8 mouse cellular contexts compared by ENCODE assay signal in the genomic region with DNA sequence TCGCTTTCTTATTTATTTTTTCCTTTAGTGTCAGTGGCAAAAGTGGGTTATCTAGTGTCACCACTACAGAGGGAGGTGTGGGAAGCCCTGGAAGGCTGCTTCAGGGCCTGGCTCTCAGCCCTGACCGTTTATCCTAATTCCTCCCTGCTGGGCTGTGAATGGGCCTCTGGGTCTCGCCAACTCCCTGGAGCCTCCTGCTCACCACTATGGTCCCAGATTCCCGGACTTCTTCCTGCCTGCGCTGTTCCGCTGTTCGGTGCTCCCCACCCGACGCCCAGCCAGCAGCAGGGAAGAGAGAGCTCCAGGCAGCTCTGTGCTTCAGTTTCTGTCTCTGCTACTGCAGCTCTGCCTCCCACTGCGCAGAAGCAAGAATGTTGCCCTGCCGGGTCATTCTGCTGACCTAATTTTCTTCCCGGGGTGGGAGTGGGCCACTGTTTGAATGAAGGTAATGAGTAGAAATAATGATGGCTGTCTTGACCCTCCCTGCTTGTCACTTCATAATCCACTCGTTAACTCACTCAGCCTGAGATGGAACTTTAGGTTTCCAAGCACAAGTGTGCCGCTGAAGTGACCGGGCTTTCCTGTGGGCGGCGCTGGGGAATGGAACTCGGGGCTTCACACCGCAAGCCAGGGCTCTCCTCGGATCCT. TPM values are rescaled to one million over a fixed set of nuclear protein-coding genes. Genes with fewer than 3 reads are reported as not detected.
DNase-seq lines count a peak whose midpoint lies in the region; ATAC-seq and TF ChIP-seq lines count a peak whose summit lies in the region.

No protein-coding gene starts in this region.

- H3K4me2 ChIP-seq in heart, embryonic 15.5 days, result peak overlapping the region; percentile 51
- H3K4me2 ChIP-seq in kidney, postnatal 0 days (ENCODE audit: low read length), result peak overlapping the region; percentile 45
- H3K4me2 ChIP-seq in midbrain, embryonic 11.5 days, result peak overlapping the region; percentile 24; the same call in 1 of the 2 replicates

- peaks cover 9% of the 10 kb centered on the region for H3K36me3 ChIP-seq in heart, embryonic 15.5 days
- H3K36me3 ChIP-seq in kidney, postnatal 0 days (ENCODE audit: insufficient read depth, low read length), result no peaks in the 10 kb centered on the region
- no peaks in the 10 kb centered on the region for H3K36me3 ChIP-seq in midbrain, embryonic 11.5 days (ENCODE audit: control insufficient read depth, insufficient read depth, low read length)

- WGBS in heart, embryonic 15.5 days, result 7% methylated on average over 20 of the region's 20 CpGs
- 19% methylated on average over 19 of the region's 20 CpGs for WGBS in kidney, postnatal 0 days
- 22% methylated on average over 20 of the region's 20 CpGs for WGBS in midbrain, embryonic 11.5 days

- intact Hi-C loops in gastrocnemius, adult 2 months (cut with DNase I), result loop anchor here (5.0 kb wide), 1 partner anchor 35 kb away; no protein-coding TSS in a partner anchor

- DNase-seq in gastrocnemius, adult 2 months, result peak; percentile 68
- DNase-seq in gastrocnemius, postnatal 10 days, result no peak
- DNase-seq in embryo, embryonic 9.5 days (ENCODE audit: extremely low spot score), result peak; percentile 53
- DNase-seq in kidney, postnatal 0 days (ENCODE audit: low spot score), result peak; percentile 65
- peak; percentile 86 for DNase-seq in midbrain, embryonic 11.5 days (ENCODE audit: low spot score, missing footprints)
- no peak for DNase-seq in thymus, postnatal 4 days
- no peak for DNase-seq in urinary bladder, adult 18-20 months (ENCODE audit: low spot score in 2 of 2)

- H3K27me3 ChIP-seq in heart, embryonic 15.5 days, result no peaks in the 10 kb centered on the region
- no peaks in the 10 kb centered on the region for H3K27me3 ChIP-seq in kidney, postnatal 0 days (ENCODE audit: insufficient read depth, low read length)
- H3K27me3 ChIP-seq in midbrain, embryonic 11.5 days (ENCODE audit: control insufficient read depth, insufficient read depth, low read length), result no peaks in the 10 kb centered on the region

- peak overlapping the region; percentile 57 for H3K4me3 ChIP-seq in gastrocnemius, adult 2 months
- peak overlapping the region; percentile 19 for H3K4me3 ChIP-seq in heart, embryonic 15.5 days
- H3K4me3 ChIP-seq in kidney, postnatal 0 days (replicated peaks; ENCODE audit: low read depth, low read length), result 0 out of 2 replicates have a peak overlapping the region, but pooled peaks have one; percentile 5
- H3K4me3 ChIP-seq in midbrain, embryonic 11.5 days (ENCODE audit: low read depth, low read length), result no peak overlapping the region

- H3K27ac ChIP-seq in gastrocnemius, adult 2 months, result peak overlapping the region; percentile 82
- H3K27ac ChIP-seq in heart, embryonic 15.5 days, result peak overlapping the region; percentile 98
- H3K27ac ChIP-seq in kidney, postnatal 0 days, result no peak overlapping the region; the same call in 1 of the 2 replicates
- no peak overlapping the region for H3K27ac ChIP-seq in midbrain, embryonic 11.5 days (ENCODE audit: low read depth, low read length)

- ATAC-seq in heart, embryonic 15.5 days (replicated peaks; ENCODE audit: insufficient number of reproducible peaks, insufficient read depth, low FRiP score, low read depth), result peak; percentile 56; the same call in 1 of the 2 replicates
- ATAC-seq in kidney, postnatal 0 days (replicated peaks; ENCODE audit: low FRiP score, low read depth), result no peak
- ATAC-seq in midbrain, embryonic 11.5 days (ENCODE audit: low FRiP score), result no peak

- H3K9ac ChIP-seq in heart, embryonic 15.5 days, result peak overlapping the region; percentile 51
- H3K9ac ChIP-seq in kidney, postnatal 0 days (ENCODE audit: low read depth, low read length), result peak overlapping the region; percentile 43
- H3K9ac ChIP-seq in midbrain, embryonic 11.5 days (ENCODE audit: low read length), result peak overlapping the region; percentile 41; the same call in 1 of the 2 replicates

- no peaks in the 10 kb centered on the region for H3K9me3 ChIP-seq in heart, embryonic 15.5 days (replicated peaks)
- H3K9me3 ChIP-seq in kidney, postnatal 0 days (replicated peaks; ENCODE audit: low read length), result no peaks in the 10 kb centered on the region
- H3K9me3 ChIP-seq in midbrain, embryonic 11.5 days (ENCODE audit: control insufficient read depth, low read length), result no peaks in the 10 kb centered on the region

- no peak; the same call in 1 of the 2 replicates for TF ChIP-seq CTCF in gastrocnemius, adult 2 months (IDR thresholded peaks at IDR 0.05)
- no peak for TF ChIP-seq CTCF in kidney, postnatal 0 days (IDR thresholded peaks at IDR 0.05; ENCODE audit: low read depth)

- peaks cover 68% of the 10 kb centered on the region for H3K4me1 ChIP-seq in heart, embryonic 15.5 days (replicated peaks)
- peaks cover 24% of the 10 kb centered on the region; the same call in 1 of the 2 replicates for H3K4me1 ChIP-seq in kidney, postnatal 0 days (replicated peaks; ENCODE audit: insufficient read depth, low read length)
- peaks cover 8% of the 10 kb centered on the region; the same call in 1 of the 2 replicates for H3K4me1 ChIP-seq in midbrain, embryonic 11.5 days (ENCODE audit: control insufficient read depth, insufficient read depth, low read length)

RNA-seq across cellular contexts. Expression of a gene that starts 18.7 kb away (rescaled TPM):
- 100 to 1,000 TPM; 131 to 149 TPM for total RNA-seq in gastrocnemius, adult 2 months (2021)
- total RNA-seq in gastrocnemius, postnatal 10 days (2021), result 100 to 1,000 TPM; 247 to 265 TPM
- polyA plus RNA-seq in heart, embryonic 15.5 days (2015; fragmentation: Nextera tagmentation; extraction: Ambion mirVana), result 136 and 149 TPM in 2 replicates
- polyA plus RNA-seq in kidney, postnatal 0 days (2015; fragmentation: Nextera tagmentation; extraction: Ambion mirVana), result 46.3 and 56.9 TPM in 2 replicates
- polyA plus RNA-seq in midbrain, embryonic 11.5 days (2014; fragmentation: Nextera tagmentation; extraction: Ambion mirVana), result 20.2 and 21.1 TPM in 2 replicates

RNA-seq across cellular contexts. Expression of a gene that starts 47.8 kb away (rescaled TPM):
- total RNA-seq in gastrocnemius, adult 2 months (2021), result not detected
- not detected for total RNA-seq in gastrocnemius, postnatal 10 days (2021)
- 2.9 and 3.0 TPM in 2 replicates for polyA plus RNA-seq in heart, embryonic 15.5 days (2015; fragmentation: Nextera tagmentation; extraction: Ambion mirVana)
- polyA plus RNA-seq in kidney, postnatal 0 days (2015; fragmentation: Nextera tagmentation; extraction: Ambion mirVana), result 21.3 and 23.3 TPM in 2 replicates
- polyA plus RNA-seq in midbrain, embryonic 11.5 days (2014; fragmentation: Nextera tagmentation; extraction: Ambion mirVana), result not detected in 2 replicates

Comparison
In these comparisons a context has a peak if more than half of its experiments do, and no peak if none do; other contexts are left out.
1. DNase-seq: peak in gastrocnemius, adult 2 months (single experiment), embryo, embryonic 9.5 days (single experiment), kidney, postnatal 0 days (single experiment) and midbrain, embryonic 11.5 days (single experiment); none in gastrocnemius, postnatal 10 days (single experiment), thymus, postnatal 4 days (single experiment) and urinary bladder, adult 18-20 months (0 of 2).
2. H3K27ac ChIP-seq: peak in gastrocnemius, adult 2 months (single experiment) and heart, embryonic 15.5 days (single experiment); none in kidney, postnatal 0 days (single experiment) and midbrain, embryonic 11.5 days (single experiment).
3. Peak in every context shown above with its lines, with median percentiles within 50 percentile points of each other: H3K4me2 ChIP-seq and H3K9ac ChIP-seq.